Mouse (Mus musculus) CD8-positive naive resting alpha-beta T cell, adult 57 days (primary cell): ENCODE measurements around the gene Olfr205. TPM values are rescaled to one million over a fixed set of nuclear protein-coding genes. Genes with fewer than 3 reads are reported as not detected.

ENCODE experiments used
- total RNA-seq: library from RNA; stranded (reverse); gene quantifications from one replicate; pipeline ENCODE4 v1.2.4, GENCODE M21; 2023

Gene Olfr205
- not detected for total RNA-seq

GRCm38 (mm10) chr16:59331038-59331437, at the start of gene Olfr205:
Gene Olfr205, minus strand, starts transcription at chr16:59331138.

GRCm38 (mm10) chr16:59363893-59364292, 33.0 kb upstream of the Olfr205 start, which contains the start of gene Olfr209:
Gene Olfr209, minus strand, starts transcription at chr16:59363993.

DNA sequence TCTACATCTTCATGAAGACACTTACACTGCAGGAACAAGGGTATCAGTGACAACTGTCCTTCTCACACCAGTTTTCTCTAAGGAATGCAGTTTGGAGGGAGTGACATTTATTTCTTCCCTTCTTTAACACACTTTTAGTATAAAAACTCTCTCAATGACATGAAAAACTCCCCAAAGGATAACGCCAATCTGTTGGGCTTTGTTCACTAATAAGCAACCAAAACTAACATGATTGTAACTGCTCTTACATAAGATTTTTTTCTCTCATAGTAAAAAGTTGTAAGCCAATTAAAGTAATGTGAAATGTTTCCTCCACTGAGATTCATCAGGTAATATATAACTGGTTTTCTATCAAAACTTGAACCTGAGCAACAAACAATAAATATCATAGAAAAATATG, 18.2 kb upstream of the Olfr205 start, which contains the start of gene Olfr206:
Olfr206 (minus strand) TSS at position 101 of the 400 bp plus-strand sequence.

GRCm38 (mm10) chr16:59318148-59318547, 12.8 kb downstream of the Olfr205 start, which contains the start of gene Olfr204:
Gene Olfr204, minus strand, starts transcription at chr16:59318248.

DNA sequence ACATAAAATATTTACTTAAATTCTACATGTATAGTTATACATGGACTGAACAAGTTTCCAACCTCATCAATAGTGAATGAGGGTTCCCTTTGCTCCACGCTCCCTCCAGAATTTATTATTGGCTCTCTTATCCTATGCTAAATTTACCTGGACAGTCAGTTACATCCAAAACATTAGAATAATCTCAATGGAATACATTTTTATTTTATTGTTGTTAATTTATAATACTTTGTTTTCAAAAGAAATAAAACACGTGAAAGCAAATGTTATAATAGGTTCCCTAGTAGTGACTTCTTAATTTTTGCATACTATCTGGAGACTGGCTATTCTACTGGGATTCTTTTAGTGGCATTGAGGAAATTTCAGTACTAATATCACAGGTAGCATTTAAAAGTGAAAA, 32.4 kb downstream of the Olfr205 start, which contains the start of gene Olfr203:
Olfr203 (plus strand) TSS at position 301 of the 400 bp plus-strand sequence.

GRCm38 (mm10) chr16:59286693-59287092, 44.2 kb downstream of the Olfr205 start, which contains the start of gene Olfr202:
Gene Olfr202, minus strand, starts transcription at chr16:59286793.

Other genes with a start within 250 kb of the Olfr205 start
- not detected for gene Olfr191, start 241.3 kb downstream of the Olfr205 start, total RNA-seq
- not detected for gene Olfr193, start 219.3 kb downstream of the Olfr205 start, total RNA-seq
- not detected for gene Olfr194, start 210.1 kb downstream of the Olfr205 start, total RNA-seq
- gene Olfr195, start 184.1 kb downstream of the Olfr205 start, total RNA-seq = not detected
- gene Olfr196, start 160.7 kb downstream of the Olfr205 start, total RNA-seq = not detected
- gene Olfr198, start 127.6 kb downstream of the Olfr205 start, total RNA-seq = not detected
- gene Olfr199, start 111.4 kb downstream of the Olfr205 start, total RNA-seq = not detected
- gene Olfr201, start 58.5 kb downstream of the Olfr205 start, total RNA-seq = not detected
- not detected for gene Olfr202, start 44.3 kb downstream of the Olfr205 start, total RNA-seq
- not detected for gene Olfr203, start 32.3 kb downstream of the Olfr205 start, total RNA-seq
- not detected for gene Olfr204, start 12.9 kb downstream of the Olfr205 start, total RNA-seq
- not detected for gene Olfr206, start 18.1 kb upstream of the Olfr205 start, total RNA-seq
- not detected for gene Olfr209, start 32.9 kb upstream of the Olfr205 start, total RNA-seq
- gene Gabrr3, start 76.2 kb upstream of the Olfr205 start, total RNA-seq = not detected
- 45.6 TPM for gene Riox2, start 140.6 kb upstream of the Olfr205 start, total RNA-seq